Mouse (Mus musculus): ENCODE results near the gene Ciao2b. TPM values are rescaled to one million over a fixed set of nuclear protein-coding genes. Genes with fewer than 3 reads are reported as not detected.

Gene Ciao2b
- total and polyA plus RNA-seq, 3 experiments = 58.1 to 66.9 (median 63.9) TPM

DNA sequence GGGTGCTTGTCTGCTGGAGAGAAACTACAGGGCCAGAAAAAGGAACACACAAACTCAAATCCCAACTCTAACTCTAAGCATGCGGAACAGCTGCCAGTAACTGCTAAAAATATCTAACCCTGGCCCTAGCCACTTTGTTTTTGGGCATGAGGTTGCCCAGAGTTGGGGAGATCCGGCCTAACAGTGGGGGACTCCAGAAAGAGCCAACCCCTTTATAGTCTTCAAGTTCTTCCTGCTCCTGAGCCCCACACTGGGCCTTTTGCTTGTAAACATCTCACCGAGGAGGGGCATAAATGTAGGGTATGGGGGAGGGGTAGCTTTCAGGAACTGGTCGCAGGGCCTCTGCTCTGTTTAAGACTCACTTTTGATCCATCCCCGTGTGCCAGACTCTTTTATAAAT, 9.8 kb downstream of the Ciao2b start:
- no peaks in the 10 kb centered on the region for H3K79me2 ChIP-seq (replicated peaks; ENCODE audit: control insufficient read depth, insufficient read depth, low read length)
- H3K4me1 ChIP-seq (ENCODE audit: control insufficient read depth, insufficient read depth, low read length) = peaks cover 11% of the 10 kb centered on the region
- peak overlapping the region; percentile 90 for H3K27ac ChIP-seq
- peak; percentile 42 to 48 for DNase-seq
- H3K9ac ChIP-seq (ENCODE audit: low read depth, low read length) = peak overlapping the region; percentile 39
- H3K36me3 ChIP-seq (ENCODE audit: control insufficient read depth, insufficient read depth, low read length) = peaks cover 13% of the 10 kb centered on the region
- intact Hi-C loops (cut with DNase I) = no loop called here
- 31% methylated on average over 5 of the region's 5 CpGs for WGBS
- TF ChIP-seq EP300 (IDR thresholded peaks at IDR 0.05; ENCODE audit: insufficient read depth, low read depth, low read length) = no peak
- TF ChIP-seq POLR2A (IDR thresholded peaks at IDR 0.05; ENCODE audit: insufficient read depth, low read depth, low read length) = no peak
- TF ChIP-seq CTCF (IDR thresholded peaks at IDR 0.05) = no peak
- no peak overlapping the region for H3K4me3 ChIP-seq
- no peaks in the 10 kb centered on the region for H3K27me3 ChIP-seq (ENCODE audit: control insufficient read depth, insufficient read depth, low read length)

DNA sequence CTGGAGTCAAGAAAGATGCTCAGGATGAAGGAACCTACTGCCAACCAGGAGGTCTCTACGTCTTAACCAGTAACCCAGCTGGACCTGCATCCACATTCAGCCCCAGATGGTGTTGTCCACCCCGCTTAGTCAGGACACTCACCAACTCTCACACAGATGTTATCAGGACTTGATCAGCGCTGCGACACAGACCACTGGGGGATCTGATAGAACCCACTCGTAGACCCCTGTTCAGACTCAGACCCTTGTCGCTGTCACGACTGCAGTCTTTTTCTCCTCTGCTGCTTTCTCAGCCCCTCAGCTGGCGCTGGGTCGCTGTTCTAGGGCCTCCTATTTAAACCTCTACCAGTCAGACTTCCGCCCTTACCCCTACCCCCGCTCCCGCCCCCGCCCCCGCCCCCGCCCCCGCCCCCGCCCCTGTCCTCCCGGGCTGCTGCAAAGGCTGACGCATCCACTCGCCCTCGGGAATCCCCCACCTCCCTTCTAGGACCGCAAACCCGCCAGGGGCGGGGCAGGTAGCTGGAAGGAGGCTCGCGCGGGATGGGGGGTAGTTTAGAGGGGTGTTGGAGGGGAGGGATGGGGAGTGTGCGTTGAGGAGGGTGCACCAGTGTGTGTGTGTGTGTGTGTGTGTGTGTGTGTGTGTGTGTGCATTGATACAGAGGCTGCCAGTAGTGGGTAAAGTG, 10.6 kb downstream of the Ciao2b start, which contains the start of gene Rrad:
TSS of gene Rrad (minus strand) at position 347 of the 683 bp plus-strand sequence.
- DNase-seq = peak; percentile 71 to 84
- H3K4me1 ChIP-seq (ENCODE audit: control insufficient read depth, insufficient read depth, low read length) = peaks cover 10% of the 10 kb centered on the region

DNA sequence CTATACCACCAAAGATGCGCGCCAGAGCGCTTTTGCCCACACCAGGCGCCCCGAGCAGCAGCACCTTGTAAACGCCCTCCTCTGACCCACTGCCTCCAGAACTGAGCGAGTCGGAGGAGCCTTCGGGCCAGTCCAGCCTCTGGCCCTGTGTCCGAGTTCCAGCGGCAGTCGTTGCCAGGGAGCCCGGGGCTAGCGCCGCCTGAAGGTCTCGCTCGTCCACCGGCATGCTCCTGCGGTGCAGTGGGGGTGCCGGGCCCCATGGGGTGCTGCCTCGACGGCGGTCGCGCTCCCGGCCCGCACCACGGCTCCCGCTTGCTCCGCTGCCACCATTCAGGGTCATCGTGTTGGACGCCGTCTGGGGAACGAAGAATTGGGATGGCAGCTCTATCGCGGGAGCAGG, 11.2 kb downstream of the Ciao2b start:
- peak overlapping the region; percentile 93 for H3K27ac ChIP-seq
- DNase-seq = peak; percentile 62 to 65

More for the DNA sequence above, 10.6 kb downstream of the Ciao2b start, which contains the start of gene Rrad:
- H3K79me2 ChIP-seq (replicated peaks; ENCODE audit: control insufficient read depth, insufficient read depth, low read length) = no peaks in the 10 kb centered on the region
- intact Hi-C loops (cut with DNase I) = loop anchor here (1.0 kb wide), 1 partner anchor 10 kb away; the partner anchor contains the start of gene Ciao2b
- peak within 1 kb of the TSS; percentile 93 for H3K27ac ChIP-seq
- TF ChIP-seq POLR2A (IDR thresholded peaks at IDR 0.05; ENCODE audit: insufficient read depth, low read depth, low read length) (peak; percentile 93), CTCF (IDR thresholded peaks at IDR 0.05) (no peak), EP300 (IDR thresholded peaks at IDR 0.05; ENCODE audit: insufficient read depth, low read depth, low read length) (peak; percentile 60)
- H3K4me3 ChIP-seq = peak within 1 kb of the TSS; percentile 59
- H3K9ac ChIP-seq (ENCODE audit: low read depth, low read length) = peak within 1 kb of the TSS; percentile 92
- H3K27me3 ChIP-seq (ENCODE audit: control insufficient read depth, insufficient read depth, low read length) = no peaks in the 10 kb centered on the region
- under 1% methylated on average over 28 of the region's 28 CpGs for WGBS
- H3K36me3 ChIP-seq (ENCODE audit: control insufficient read depth, insufficient read depth, low read length) = peaks cover 13% of the 10 kb centered on the region

DNA sequence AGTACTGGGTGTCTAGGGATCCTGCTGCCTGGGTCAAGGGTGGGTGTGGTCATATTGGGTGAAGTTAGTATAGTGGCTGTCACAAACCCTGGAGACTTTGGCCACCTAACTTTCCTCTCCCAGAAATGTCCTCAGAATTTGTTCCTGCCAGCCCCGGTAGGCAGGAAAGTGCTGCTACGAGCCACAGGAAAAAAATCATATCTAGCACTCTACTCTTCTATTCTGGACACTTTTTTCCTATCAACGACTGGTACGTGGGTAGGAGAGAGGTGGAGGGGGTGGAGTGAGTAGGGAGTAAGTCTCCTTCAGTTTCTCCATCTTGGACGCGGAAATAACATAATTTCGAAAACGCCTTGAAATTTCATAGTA, 11.7 kb downstream of the Ciao2b start:
- H3K36me3 ChIP-seq (ENCODE audit: control insufficient read depth, insufficient read depth, low read length) = peaks cover 12% of the 10 kb centered on the region
- 11% methylated on average over 8 of the region's 8 CpGs for WGBS
- H3K9ac ChIP-seq (ENCODE audit: low read depth, low read length) = peak overlapping the region; percentile 92
- TF ChIP-seq CTCF (IDR thresholded peaks at IDR 0.05) (no peak), POLR2A (IDR thresholded peaks at IDR 0.05; ENCODE audit: insufficient read depth, low read depth, low read length) (no peak; the same call in 1 of the 2 replicates), EP300 (IDR thresholded peaks at IDR 0.05; ENCODE audit: insufficient read depth, low read depth, low read length) (no peak)
- H3K4me1 ChIP-seq (ENCODE audit: control insufficient read depth, insufficient read depth, low read length) = peaks cover 9% of the 10 kb centered on the region
- intact Hi-C loops (cut with DNase I) = loop anchor here (1.0 kb wide), 1 partner anchor 11 kb away; the partner anchor contains the start of gene Ciao2b
- no peak for DNase-seq
- H3K27ac ChIP-seq = peak overlapping the region; percentile 93
- H3K27me3 ChIP-seq (ENCODE audit: control insufficient read depth, insufficient read depth, low read length) = no peaks in the 10 kb centered on the region
- no peaks in the 10 kb centered on the region for H3K79me2 ChIP-seq (replicated peaks; ENCODE audit: control insufficient read depth, insufficient read depth, low read length)
- peak overlapping the region; percentile 59 for H3K4me3 ChIP-seq

More for the DNA sequence above, 11.2 kb downstream of the Ciao2b start:
- Histone ChIP-seq H3K4me3 (peak overlapping the region; percentile 59), H3K79me2 (replicated peaks; ENCODE audit: control insufficient read depth, insufficient read depth, low read length) (no peaks in the 10 kb centered on the region), H3K36me3 (ENCODE audit: control insufficient read depth, insufficient read depth, low read length) (peaks cover 13% of the 10 kb centered on the region), H3K27me3 (ENCODE audit: control insufficient read depth, insufficient read depth, low read length) (no peaks in the 10 kb centered on the region), H3K4me1 (ENCODE audit: control insufficient read depth, insufficient read depth, low read length) (peaks cover 9% of the 10 kb centered on the region), H3K9ac (ENCODE audit: low read depth, low read length) (peak overlapping the region; percentile 92)
- WGBS = 3% methylated on average over 36 of the region's 36 CpGs
- TF ChIP-seq CTCF (IDR thresholded peaks at IDR 0.05) (peak; percentile 19; the same call in 1 of the 2 replicates), EP300 (IDR thresholded peaks at IDR 0.05; ENCODE audit: insufficient read depth, low read depth, low read length) (no peak), POLR2A (IDR thresholded peaks at IDR 0.05; ENCODE audit: insufficient read depth, low read depth, low read length) (no peak)
- intact Hi-C loops (cut with DNase I) = loop anchor here (1.0 kb wide), 1 partner anchor 11 kb away; the partner anchor contains the start of gene Ciao2b

DNA sequence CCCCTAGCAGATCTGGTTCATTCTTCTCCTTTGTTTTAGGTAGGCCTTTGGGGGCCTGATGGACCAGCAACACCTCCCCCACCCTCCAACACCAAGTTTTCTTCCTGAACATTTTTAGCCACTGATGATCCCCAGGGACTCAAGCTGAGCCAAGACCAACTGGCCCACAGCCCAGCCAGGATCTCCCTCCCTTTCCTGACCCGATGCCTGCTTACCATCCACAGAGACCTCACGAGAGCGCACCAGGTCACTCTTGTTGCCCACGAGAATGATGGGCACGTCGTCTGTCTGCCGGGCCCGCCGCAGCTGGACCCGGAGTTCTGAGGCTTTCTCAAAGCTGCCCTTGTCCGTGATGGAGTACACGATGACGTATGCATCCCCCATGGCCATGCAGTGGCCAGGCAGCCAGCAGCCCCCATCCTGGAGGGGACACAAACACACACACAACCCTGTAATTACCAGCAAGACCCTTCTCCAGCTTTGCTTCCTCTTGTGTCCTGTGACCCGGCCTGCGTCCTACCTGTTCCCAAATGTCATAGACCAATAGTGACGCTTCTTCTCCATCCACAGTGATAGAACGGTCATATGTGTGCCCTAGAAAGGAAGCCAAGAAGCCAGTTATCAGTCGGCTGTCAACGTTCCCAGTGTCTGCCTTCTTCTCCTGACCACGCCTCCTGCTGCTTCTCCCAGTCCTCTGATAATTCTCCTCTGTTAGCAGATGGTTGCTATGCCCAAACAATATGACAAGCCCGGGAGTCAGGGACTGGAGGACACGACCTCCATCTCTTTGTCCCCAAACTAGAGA, 12.3 kb downstream of the Ciao2b start:
- intact Hi-C loops (cut with DNase I) = loop anchor here (1.0 kb wide), 2 partner anchors 12 to 20 kb away; partner anchors contain the start of gene Ciao2b
- H3K4me3 ChIP-seq = peak overlapping the region; percentile 59
- WGBS = 7% methylated on average over 22 of the region's 22 CpGs

More for the DNA sequence above, 12.3 kb downstream of the Ciao2b start:
- H3K9ac ChIP-seq (ENCODE audit: low read depth, low read length) = peak overlapping the region; percentile 92
- H3K79me2 ChIP-seq (replicated peaks; ENCODE audit: control insufficient read depth, insufficient read depth, low read length) = no peaks in the 10 kb centered on the region
- H3K27me3 ChIP-seq (ENCODE audit: control insufficient read depth, insufficient read depth, low read length) = no peaks in the 10 kb centered on the region
- peaks cover 12% of the 10 kb centered on the region for H3K36me3 ChIP-seq (ENCODE audit: control insufficient read depth, insufficient read depth, low read length)
- TF ChIP-seq EP300 (IDR thresholded peaks at IDR 0.05; ENCODE audit: insufficient read depth, low read depth, low read length) = peak; percentile 71
- no peak for TF ChIP-seq CTCF (IDR thresholded peaks at IDR 0.05)
- peak; percentile 39 for TF ChIP-seq POLR2A (IDR thresholded peaks at IDR 0.05; ENCODE audit: insufficient read depth, low read depth, low read length)
- peak overlapping the region; percentile 93 for H3K27ac ChIP-seq
- DNase-seq = peak; percentile 81 to 88
- peaks cover 9% of the 10 kb centered on the region for H3K4me1 ChIP-seq (ENCODE audit: control insufficient read depth, insufficient read depth, low read length)

Data from heart, adult 2 months (tissue).